Mouse (Mus musculus) testis, postnatal 14 days (tissue): ENCODE measurements around the gene Tln2.

Experiments
- DNase-seq: peaks from one replicate; pipeline ENCODE4 v3.0.0; 2021; ENCODE audit warnings: low spot score

Tln2 gene

GRCm38 (mm10) chr9:67205175-67205574 lies 354.3 kb downstream of the Tln2 start:
- DNase-seq, result no peak

- no peak for DNase-seq
Observed at GRCm38 (mm10) chr9:67196609-67197008, 362.9 kb downstream of the Tln2 start.

GRCm38 (mm10) chr9:67195306-67195705 lies 364.2 kb downstream of the Tln2 start:
- no peak for DNase-seq

- no peak for DNase-seq
Observed at GRCm38 (mm10) chr9:67191488-67192331, 367.8 kb downstream of the Tln2 start.

- no peak for DNase-seq
Observed at GRCm38 (mm10) chr9:67187686-67188085, 371.8 kb downstream of the Tln2 start.

GRCm38 (mm10) chr9:67187182-67187581 lies 372.3 kb downstream of the Tln2 start:
- no peak for DNase-seq

- no peak for DNase-seq
Observed at GRCm38 (mm10) chr9:67184556-67184955, 374.9 kb downstream of the Tln2 start.

- DNase-seq, result no peak
Observed at GRCm38 (mm10) chr9:67183520-67183919, 376.0 kb downstream of the Tln2 start.

GRCm38 (mm10) chr9:67182006-67182405 lies 377.5 kb downstream of the Tln2 start:
- no peak for DNase-seq

GRCm38 (mm10) chr9:67178709-67179108 lies 380.8 kb downstream of the Tln2 start:
- no peak for DNase-seq

GRCm38 (mm10) chr9:67178203-67178602 lies 381.3 kb downstream of the Tln2 start:
- DNase-seq, result no peak

- DNase-seq, result no peak
Observed at GRCm38 (mm10) chr9:67176073-67176472, 383.4 kb downstream of the Tln2 start.

GRCm38 (mm10) chr9:67173816-67174215 lies 385.7 kb downstream of the Tln2 start:
- no peak for DNase-seq

GRCm38 (mm10) chr9:67173154-67173553 lies 386.3 kb downstream of the Tln2 start:
- no peak for DNase-seq

GRCm38 (mm10) chr9:67171409-67171808 lies 388.1 kb downstream of the Tln2 start:
- DNase-seq, result no peak

GRCm38 (mm10) chr9:67170759-67171158 lies 388.7 kb downstream of the Tln2 start:
- DNase-seq, result no peak

- no peak for DNase-seq
Observed at GRCm38 (mm10) chr9:67170047-67170446, 389.5 kb downstream of the Tln2 start.
